Mouse (Mus musculus) spleen, postnatal 4 days (tissue): ENCODE measurements around the gene Faf2.
"Not testable (repeated sequence)": the region's sequence is repeated elsewhere in the genome, so short reads cannot be mapped to it uniquely, and the experiment has no call there.

Experiments
- DNase-seq, 2 experiments: peaks; one replicate each; pipeline ENCODE4 v3.0.0; 2022; ENCODE audit warnings: low spot score in 2 of 2

Faf2 gene

GRCm38 (mm10) chr13:54607204-54607603, 14.4 kb upstream of the Faf2 start:
- DNase-seq = no peak

GRCm38 (mm10) chr13:54608002-54608401, 13.6 kb upstream of the Faf2 start:
- no peak for DNase-seq

- DNase-seq = no peak
These were observed 12.9 kb upstream of the Faf2 start for GRCm38 (mm10) chr13:54608666-54609065.

- DNase-seq = no peak
These were observed 12.3 kb upstream of the Faf2 start for GRCm38 (mm10) chr13:54609301-54609700.

- DNase-seq = no peak
These were observed 11.0 kb upstream of the Faf2 start for GRCm38 (mm10) chr13:54610613-54610971.

GRCm38 (mm10) chr13:54610972-54611754, 10.4 kb upstream of the Faf2 start, which contains the start of gene Cltb:
TSS of gene Cltb (minus strand) at chr13:54611344.
- DNase-seq = peak; percentile 77 to 88

- not testable (repeated sequence) for DNase-seq
These were observed 8.4 kb upstream of the Faf2 start for GRCm38 (mm10) chr13:54613141-54613540.

GRCm38 (mm10) chr13:54616307-54616706, 5.3 kb upstream of the Faf2 start:
- DNase-seq = no peak

- DNase-seq = no peak
These were observed 4.6 kb upstream of the Faf2 start for GRCm38 (mm10) chr13:54616998-54617397.

- DNase-seq = no peak
These were observed 457 bp downstream of the Faf2 start for GRCm38 (mm10) chr13:54621960-54622521.

GRCm38 (mm10) chr13:54629128-54629527, 7.5 kb downstream of the Faf2 start:
- DNase-seq = no peak

GRCm38 (mm10) chr13:54632731-54633277, 11.2 kb downstream of the Faf2 start:
- DNase-seq = no peak

GRCm38 (mm10) chr13:54635011-54635410, 13.4 kb downstream of the Faf2 start:
- no peak for DNase-seq

GRCm38 (mm10) chr13:54650461-54650860, 28.9 kb downstream of the Faf2 start:
- DNase-seq = no peak

- DNase-seq = no peak
These were observed 39.3 kb downstream of the Faf2 start for GRCm38 (mm10) chr13:54660877-54661276.

GRCm38 (mm10) chr13:54661358-54661757, 39.8 kb downstream of the Faf2 start:
- DNase-seq = no peak

GRCm38 (mm10) chr13:54663999-54664398, 42.4 kb downstream of the Faf2 start:
- no peak for DNase-seq

- no peak for DNase-seq
These were observed 42.9 kb downstream of the Faf2 start for GRCm38 (mm10) chr13:54664509-54664908.

GRCm38 (mm10) chr13:54665062-54665461, 43.5 kb downstream of the Faf2 start:
- DNase-seq = no peak

- DNase-seq = no peak
These were observed 48.9 kb downstream of the Faf2 start for GRCm38 (mm10) chr13:54670491-54670890.

- no peak for DNase-seq
These were observed 54.5 kb downstream of the Faf2 start for GRCm38 (mm10) chr13:54675895-54676590.

GRCm38 (mm10) chr13:54678263-54678662, 56.7 kb downstream of the Faf2 start:
- DNase-seq = no peak
